Mouse (Mus musculus) fat pad, adult 2 months (tissue): ENCODE measurements around the gene Hspa4l.

Experiments
- DNase-seq: peaks from one replicate; pipeline ENCODE4 v3.0.0-alpha.2; 2011; ENCODE audit warnings: low read depth, low spot score; ENCODE audit errors: extremely low read depth

Hspa4l gene

DNA sequence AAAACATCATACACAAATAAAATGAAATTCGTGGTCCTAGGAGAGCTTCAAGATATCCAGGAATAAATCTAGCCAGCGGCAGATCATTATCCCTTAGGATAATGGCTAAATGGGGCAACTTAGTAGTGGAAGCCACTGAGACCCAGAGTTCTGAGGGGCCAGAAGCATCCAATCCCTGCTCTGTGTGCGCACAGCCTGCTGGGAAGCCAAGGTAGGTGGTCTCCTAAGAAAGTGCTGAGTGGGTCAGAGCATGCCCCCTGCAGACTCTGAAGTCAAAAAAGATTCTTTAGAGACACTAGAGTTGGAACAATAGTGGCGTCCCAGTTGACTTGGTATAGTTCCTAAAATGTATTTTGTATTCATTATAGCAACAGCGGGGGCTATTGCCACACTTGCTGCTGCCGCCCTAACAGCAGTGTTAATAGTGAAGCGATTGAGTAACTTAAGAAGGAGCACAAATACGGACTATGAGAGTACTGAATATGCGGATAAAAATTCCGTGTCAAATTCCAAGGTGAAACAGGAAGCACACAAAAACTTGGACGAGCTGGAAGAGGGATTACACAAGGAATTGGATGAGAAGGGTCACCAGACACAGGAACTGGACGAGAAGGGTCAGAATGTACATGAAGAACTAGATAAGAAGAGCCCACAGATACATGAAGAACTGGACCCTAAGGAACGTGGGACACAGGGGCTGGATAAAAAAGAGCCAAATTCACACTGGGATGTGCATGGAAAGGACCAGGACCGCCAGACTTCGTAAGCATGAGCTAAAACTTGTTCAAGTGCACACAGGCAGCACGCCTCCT lies at the start of gene Hspa4l:
Gene Hspa4l, plus strand, starts transcription at position 472 of the 812 bp plus-strand sequence.
- DNase-seq, result no peak

DNA sequence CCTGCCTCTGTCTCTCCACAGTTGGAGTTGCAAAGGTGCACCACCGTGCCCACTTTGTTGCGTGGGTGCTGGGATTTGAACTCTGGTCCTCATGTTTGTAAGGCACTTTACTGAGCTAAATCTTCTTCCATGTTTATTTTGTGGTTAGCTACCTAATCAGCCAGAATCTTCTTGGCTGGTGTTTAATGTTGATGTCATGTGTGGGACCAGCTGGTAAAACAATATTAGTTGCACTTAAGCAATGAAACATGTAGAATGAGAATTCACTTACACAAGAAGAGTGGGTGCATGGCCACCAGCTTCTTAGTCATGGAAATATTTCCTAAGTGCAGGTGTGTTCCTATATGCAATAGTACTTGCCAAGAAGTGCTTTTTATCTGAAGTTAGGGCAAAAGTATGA lies 49.1 kb upstream of the Hspa4l start:
- peak; percentile 63 for DNase-seq

GRCm38 (mm10) chr3:40698834-40699233 lies 45.5 kb upstream of the Hspa4l start:
- no peak for DNase-seq

GRCm38 (mm10) chr3:40704816-40705430 lies 39.4 kb upstream of the Hspa4l start:
- DNase-seq, result no peak

DNA sequence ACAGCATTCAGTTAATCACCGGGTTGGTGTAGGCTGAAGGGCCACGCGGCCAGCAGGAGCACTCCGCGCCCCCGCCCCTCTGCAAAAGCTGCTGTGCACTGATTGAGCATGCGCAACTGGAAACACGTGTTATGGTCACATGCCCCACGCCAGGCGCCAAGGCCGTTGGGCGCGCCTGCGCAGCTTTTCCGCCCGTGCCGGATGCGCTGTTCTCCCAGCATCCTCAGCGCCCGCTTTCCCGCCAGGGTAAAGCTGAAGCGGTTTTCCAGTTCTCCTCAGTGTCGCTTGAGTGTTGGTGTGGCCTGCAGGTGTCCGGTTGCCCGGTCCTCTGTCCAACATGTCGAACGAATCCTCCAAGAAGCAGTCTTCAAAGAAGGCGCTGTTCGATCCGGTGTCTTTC lies 35.6 kb upstream of the Hspa4l start, which contains the start of gene Slc25a31:
Gene Slc25a31, plus strand, starts transcription at position 201 of the 400 bp plus-strand sequence.
- no peak for DNase-seq

DNA sequence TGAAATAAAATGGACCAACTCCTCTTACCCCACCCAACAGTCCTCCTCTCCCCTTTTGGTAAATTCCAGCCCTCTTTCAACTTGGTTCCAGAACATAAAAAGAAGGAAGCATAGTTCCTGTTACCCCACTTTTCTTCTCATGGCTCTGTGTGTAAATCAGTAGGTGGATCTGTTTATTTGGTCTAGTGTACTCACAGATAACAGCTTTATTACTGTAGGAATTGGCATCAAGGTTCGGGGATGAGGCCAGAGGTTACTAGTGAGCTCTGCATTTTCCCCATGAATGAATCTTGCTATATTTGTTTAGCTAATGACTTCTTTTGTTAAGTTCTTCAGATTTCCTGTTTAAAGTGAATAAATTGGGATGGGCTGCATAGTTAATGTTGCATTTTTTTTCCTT lies 28.2 kb upstream of the Hspa4l start:
- DNase-seq, result no peak

GRCm38 (mm10) chr3:40719022-40719421 lies 25.3 kb upstream of the Hspa4l start:
- no peak for DNase-seq

DNA sequence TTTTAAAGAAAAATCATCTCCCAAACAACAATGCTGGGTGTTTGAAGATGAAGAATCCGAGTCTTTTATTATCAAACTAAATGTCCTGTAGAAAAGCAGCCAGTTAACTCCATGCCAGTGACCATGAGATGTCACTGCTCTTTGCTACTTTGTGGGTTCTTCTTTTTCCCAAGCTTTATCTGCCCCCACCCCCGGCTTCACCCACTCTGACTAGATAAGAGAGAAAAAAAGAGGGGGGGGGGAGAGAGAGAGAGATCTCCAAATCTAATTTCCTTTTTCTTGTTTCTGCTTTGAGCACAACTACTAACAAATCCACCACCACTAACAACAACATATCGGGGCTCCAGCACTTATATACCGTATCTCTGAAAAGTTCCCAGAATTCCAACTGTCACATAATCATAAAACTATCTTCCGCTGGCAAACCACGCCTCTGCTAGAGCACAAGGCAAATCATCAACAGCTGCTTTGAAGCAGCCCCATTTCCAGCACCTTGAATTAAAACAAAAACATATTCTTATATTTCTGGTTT lies 5.8 kb upstream of the Hspa4l start:
- DNase-seq, result no peak

DNA sequence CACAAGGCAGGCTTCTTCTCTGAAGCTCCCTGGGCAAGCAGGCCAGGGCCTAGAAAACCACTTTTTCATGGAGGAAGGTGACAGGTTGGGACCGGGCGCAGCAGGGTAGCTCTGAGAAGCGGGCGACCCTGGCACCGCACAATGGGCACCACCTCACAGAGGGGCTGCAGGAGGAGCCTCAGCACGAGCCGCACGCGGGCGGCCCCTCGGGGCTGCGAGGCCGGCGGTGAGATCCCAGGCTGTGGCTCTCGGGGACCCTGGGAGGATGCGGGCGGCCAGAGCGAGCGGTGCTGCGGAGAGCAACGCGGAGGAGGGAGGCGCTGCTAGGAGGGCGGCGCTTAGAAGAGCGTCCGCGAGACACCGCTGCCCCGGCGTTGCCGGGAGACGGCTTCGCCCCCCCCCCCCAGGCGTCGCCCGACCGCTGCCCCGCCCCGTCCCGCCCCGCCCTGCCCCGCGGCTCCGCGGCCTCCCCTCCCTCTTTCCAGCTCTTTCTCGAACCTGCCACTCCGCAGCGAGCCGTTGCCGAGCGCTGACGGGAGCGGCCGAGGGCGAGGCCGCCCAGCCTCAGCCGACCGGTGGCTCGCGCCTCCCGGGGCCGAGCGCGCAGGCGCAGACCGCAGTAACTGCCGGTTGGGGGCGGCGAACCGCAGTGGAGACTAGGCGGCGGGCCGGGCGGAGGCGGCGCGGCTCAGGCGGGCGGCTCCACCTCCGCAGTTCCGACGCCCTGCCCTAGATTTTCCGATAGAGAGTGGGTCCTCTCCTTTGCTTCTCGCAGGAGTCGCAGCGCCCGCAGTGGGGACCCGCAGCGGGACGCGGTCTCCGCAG lies 753 bp downstream of the Hspa4l start:
- no peak for DNase-seq

DNA sequence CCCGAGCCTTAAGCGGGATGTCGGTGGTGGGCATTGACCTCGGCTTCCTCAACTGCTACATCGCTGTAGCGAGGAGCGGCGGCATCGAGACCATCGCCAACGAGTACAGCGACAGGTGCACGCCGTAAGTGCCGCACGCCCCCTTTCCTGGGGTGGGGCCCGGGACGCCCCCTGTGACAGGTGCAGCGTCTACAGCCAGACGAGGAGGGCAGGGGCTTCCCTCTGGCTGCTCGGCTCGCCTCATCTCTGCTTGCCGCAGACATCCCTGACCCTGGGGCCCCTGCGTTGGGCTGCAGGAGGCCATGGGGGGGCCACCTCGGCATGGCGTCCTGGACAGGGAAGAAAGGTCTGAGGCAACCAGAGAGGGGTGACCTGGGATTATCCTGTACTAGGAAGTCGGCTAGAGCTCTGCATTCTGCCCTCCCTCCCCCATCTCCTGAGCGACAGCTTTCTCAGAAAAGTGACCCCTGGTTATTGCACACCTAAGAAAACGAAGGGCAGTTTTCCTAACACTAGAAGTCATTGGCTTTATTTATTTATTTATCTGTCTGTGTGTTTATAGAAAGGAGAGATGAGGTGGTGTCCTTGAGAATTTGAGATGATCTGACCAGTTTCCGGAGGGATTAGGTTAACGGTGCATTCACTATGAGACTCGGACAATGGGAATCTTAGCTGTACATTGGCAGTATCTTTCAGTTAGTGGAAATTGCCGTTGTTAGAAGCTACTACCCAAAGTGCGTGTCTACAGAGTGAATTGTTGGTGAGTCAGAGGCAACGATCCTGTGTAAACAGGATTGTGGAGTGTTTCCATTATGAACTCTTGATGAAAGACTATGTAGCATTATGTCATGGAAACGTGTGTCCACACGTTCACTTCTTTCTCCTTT lies 1.6 kb downstream of the Hspa4l start:
- peak; percentile 45 for DNase-seq

- no peak for DNase-seq
These were observed 16.5 kb downstream of the Hspa4l start for GRCm38 (mm10) chr3:40760746-40761145.

DNA sequence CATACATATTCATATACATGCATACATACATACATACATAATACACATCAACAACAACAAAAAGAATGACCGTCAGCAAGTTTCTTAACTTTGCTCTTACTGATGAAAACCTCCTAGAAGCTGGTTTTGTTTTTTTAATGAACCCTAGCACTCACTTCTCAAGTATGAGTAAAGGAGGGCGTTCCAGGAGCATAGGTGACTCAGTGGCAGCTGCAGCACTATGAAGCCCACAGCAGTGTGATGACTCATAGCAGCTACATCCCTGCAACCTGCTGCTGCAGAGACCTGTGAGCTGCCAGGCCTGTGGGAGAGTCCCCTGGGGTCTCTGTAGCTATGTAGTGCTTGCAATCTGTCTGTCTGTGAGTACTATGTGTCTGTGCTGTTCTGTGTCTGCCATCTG lies 17.0 kb downstream of the Hspa4l start:
- no peak for DNase-seq

DNA sequence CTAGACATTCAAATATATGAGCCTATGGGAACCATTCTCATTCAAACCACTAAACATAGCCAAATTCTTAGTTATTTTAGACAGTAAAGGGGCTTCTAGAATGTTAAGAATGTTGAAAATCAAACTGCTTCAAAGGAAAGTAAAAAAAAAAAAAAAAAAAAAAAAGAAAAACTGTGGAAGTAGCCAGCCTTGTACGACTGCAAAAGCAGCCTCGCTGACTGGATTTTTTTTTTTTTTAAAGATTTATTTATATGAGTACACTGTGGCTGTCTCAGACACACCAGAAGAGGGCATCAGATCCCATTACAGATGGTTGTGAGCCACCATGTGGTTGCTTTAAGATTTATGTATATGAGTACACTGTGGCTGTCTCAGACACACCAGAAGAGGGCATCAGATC lies 49.5 kb downstream of the Hspa4l start:
- DNase-seq, result no peak

DNA sequence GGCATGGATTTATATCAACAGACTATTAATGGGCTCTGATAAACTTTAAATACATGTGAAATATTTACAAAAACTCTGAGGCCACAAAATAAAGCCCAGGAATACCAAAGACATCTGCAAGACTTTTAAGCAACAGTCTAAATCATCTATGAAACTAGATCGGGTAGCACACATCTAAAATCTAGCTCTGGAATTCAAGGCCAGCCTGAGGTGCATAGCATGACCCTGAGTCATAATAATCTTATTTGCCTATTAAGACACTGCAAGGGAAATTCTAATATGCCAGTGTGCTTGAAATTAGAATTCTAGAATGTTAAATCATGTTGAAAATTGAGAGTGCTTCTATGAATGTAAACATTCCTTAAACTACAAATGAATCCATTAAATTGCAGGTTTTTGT lies 53.8 kb downstream of the Hspa4l start:
- DNase-seq, result no peak

- DNase-seq, result no peak
These were observed 54.2 kb downstream of the Hspa4l start for GRCm38 (mm10) chr3:40798500-40798899.

DNA sequence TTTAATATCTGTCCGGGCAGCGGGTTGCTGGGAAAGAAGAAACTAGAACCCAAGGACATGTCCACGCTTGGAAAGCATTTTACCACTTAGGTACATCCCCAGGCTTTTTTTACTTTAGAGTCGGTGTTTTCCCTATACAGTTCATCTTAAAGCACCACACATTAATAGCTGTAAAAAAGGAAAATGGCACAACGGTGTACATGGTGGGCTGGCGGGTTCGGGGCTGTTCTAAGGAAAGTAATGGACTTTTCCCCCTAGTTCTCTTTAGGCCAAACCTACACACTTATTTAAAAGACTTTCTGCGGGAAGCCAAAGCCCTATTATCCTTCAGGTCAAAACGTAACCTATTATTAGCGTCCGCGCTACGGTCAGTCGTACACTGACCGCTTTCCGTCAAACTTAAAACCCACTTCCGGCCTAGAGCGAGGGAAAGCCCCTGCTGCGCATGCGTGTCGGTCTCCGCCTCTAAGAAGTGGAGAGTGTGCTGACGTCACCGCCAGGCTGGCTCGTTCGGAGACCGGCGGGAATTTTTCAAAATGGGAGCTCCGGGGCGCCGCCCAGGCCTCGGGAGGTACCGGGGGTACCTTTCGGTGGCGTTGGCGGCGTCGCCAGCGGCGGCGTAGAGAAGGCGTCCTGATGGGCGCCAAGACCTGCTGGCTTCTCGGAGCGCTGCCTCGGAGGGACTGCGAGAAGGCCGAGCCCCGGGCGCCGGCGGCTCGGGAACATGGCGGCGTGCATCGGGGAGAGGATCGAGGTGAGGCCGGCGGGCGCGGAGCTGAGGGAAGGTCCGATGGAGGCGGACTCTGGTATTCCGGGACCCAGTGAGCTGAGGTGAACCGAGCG lies 55.5 kb downstream of the Hspa4l start, which contains the start of gene Plk4:
Gene Plk4, plus strand, starts transcription at position 490 of the 843 bp plus-strand sequence.
- DNase-seq, result peak; percentile 46

DNA sequence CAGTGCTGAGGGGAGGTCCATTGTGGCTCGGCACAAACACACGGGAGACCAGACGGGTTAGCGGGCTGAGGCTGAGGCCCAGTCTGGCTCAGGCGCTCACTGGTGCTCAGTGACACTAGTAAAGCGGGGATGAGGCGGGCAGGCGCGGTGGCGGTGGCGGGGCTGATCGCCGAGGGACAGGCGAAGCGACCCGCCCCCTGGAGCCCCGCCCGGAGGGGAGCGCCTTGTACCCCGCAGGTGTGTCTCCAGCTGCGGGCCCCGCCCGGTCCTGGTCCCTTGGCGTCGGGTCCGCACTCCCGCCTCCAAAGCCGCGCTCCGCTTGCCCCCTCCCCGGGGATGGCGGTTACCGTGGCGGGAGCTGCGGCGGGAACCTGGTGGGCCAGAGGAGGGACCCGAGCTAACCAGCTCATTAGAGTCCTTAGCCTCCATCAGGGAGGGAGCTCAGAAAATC lies 56.1 kb downstream of the Hspa4l start:
- DNase-seq, result no peak

DNA sequence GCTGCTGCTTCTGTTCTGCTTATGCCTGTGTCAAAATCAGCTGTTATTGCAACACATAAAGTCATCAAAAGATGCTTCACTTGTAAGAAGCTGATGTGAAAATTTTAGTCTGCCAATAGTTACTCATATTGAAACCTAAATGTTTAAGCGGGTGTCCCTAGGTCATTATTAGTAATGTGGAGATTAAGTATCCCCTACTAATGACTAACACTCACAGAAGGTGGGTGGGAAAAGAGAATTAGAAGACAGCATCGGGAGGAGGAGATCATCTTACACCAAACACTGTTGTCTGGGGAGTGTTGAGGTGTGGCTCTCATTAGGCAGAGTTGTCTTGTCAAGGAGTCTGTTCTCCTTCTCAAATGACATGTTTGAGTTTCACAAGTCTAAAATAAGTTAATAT lies 62.6 kb downstream of the Hspa4l start:
- DNase-seq, result no peak

DNA sequence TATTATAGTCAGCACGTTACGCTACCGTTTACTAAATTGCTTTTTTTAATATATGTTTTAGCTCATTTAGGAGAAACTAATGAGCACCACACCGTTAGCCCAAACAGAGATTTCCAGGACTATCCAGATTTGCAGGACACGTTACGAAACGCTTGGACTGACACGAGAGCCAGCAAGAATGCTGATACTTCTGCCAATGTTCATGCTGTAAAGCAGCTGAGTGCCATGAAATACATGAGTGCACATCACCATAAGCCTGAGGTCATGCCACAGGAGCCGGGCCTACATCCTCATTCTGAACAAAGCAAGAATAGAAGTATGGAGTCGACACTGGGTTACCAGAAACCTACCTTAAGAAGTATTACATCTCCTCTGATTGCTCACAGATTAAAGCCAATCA lies 64.4 kb downstream of the Hspa4l start:
- no peak for DNase-seq
